Mouse (Mus musculus) stomach, embryonic 14.5 days (tissue): Measurements from ENCODE around the gene Cstl1. TPM values are rescaled to one million over a fixed set of nuclear protein-coding genes. Genes with fewer than 3 reads are reported as not detected.
A peak's percentile ranks its signal among the peaks of the same experiment; 100 is the strongest.
"Not testable (repeated sequence)": the region's sequence is repeated elsewhere in the genome, so short reads cannot be mapped to it uniquely, and the experiment has no call there.

Experiments used
- ATAC-seq: fragments of 200-750 bp; cut with Nextera tagmentation; 2 replicates; pipeline ENCODE4 v1.8.0; 2017; ENCODE audit warnings: low read depth, moderate TSS enrichment; ENCODE audit not compliant: insufficient number of reproducible peaks, insufficient read depth, low FRiP score
- H3K27ac ChIP-seq: fragments of 300-500 bp; sonication (generic); 2 replicates; pipeline ENCODE4 v1.5.1; 2014; ENCODE audit warnings: mild to moderate bottlenecking, low read length, moderate library complexity, mixed read lengths
- H3K27me3 ChIP-seq: fragments of 300-500 bp; sonication (generic); 2 replicates; pipeline ENCODE4 v1.6.1; 2014; ENCODE audit warnings: low read length, control low read depth, mixed read lengths; ENCODE audit not compliant: control insufficient read depth, insufficient read depth
- H3K36me3 ChIP-seq: fragments of 300-500 bp; sonication (generic); 2 replicates; pipeline ENCODE4 v1.6.1; 2014; ENCODE audit warnings: mild to moderate bottlenecking, control low read depth, low read length, moderate library complexity, mixed read lengths; ENCODE audit not compliant: control insufficient read depth, insufficient read depth
- H3K4me1 ChIP-seq: fragments of 300-500 bp; sonication (generic); 2 replicates; pipeline ENCODE4 v1.6.1; 2014; ENCODE audit warnings: low read length, control low read depth, mixed read lengths; ENCODE audit not compliant: control insufficient read depth, insufficient read depth
- H3K4me2 ChIP-seq: fragments of 300-500 bp; sonication (generic); replicated peaks from 2 replicates; pipeline ENCODE4 v1.6.1; 2014; ENCODE audit warnings: low read depth, low read length, control low read depth
- H3K4me3 ChIP-seq: fragments of 300-500 bp; sonication (generic); 2 replicates; pipeline ENCODE4 v1.5.1; 2014; ENCODE audit warnings: low read depth, low read length, control low read depth
- H3K9ac ChIP-seq: fragments of 300-500 bp; sonication (generic); replicated peaks from 2 replicates; pipeline ENCODE4 v1.6.1; 2014; ENCODE audit warnings: low read depth, mild to moderate bottlenecking, control low read depth, low read length, moderate library complexity, mixed read lengths
- H3K9me3 ChIP-seq: fragments of 300-500 bp; sonication (generic); 2 replicates; pipeline ENCODE4 v1.6.1; 2016; ENCODE audit warnings: low read depth, low read length, control low read depth; ENCODE audit not compliant: control insufficient read depth
- WGBS: fragments of 180-500 bp; shearing (Covaris S2); extraction: QIAGEN DNeasy Blood & Tissue Kit; methylation state at CpG from one replicate; pipeline ENCODE4 v1.1.7; 2014; 5-methylcytosine and 5-hydroxymethylcytosine counted together
- polyA plus RNA-seq: library from polyadenylated mRNA; unstranded; fragments of >200 nt; fragmentation: Nextera tagmentation; extraction: Ambion mirVana; gene quantifications from 2 replicates; pipeline ENCODE4 v1.2.1, GENCODE M21; 2014

Gene Cstl1
- polyA plus RNA-seq, 1 experiment from 2014 or later = not detected

- Histone ChIP-seq H3K27ac (no peak overlapping the region), H3K36me3 (no peaks in the 10 kb centered on the region), H3K9me3 (no peaks in the 10 kb centered on the region), H3K4me2 (no peak overlapping the region), H3K4me3 (no peak overlapping the region), H3K27me3 (no peaks in the 10 kb centered on the region), H3K4me1 (no peaks in the 10 kb centered on the region), H3K9ac (no peak overlapping the region)
- 81% methylated on average over 3 of the region's 3 CpGs for WGBS
- no peak for ATAC-seq
Observed at GRCm38 (mm10) chr2:148743001-148743400, 7.2 kb upstream of the Cstl1 start.

- Histone ChIP-seq H3K27ac (no peak overlapping the region), H3K27me3 (no peaks in the 10 kb centered on the region), H3K4me2 (no peak overlapping the region), H3K4me1 (no peaks in the 10 kb centered on the region), H3K9me3 (no peaks in the 10 kb centered on the region), H3K4me3 (no peak overlapping the region), H3K36me3 (no peaks in the 10 kb centered on the region), H3K9ac (no peak overlapping the region)
- 81% methylated on average over 3 of the region's 3 CpGs for WGBS
- no peak for ATAC-seq
Observed at GRCm38 (mm10) chr2:148743846-148744407, 6.2 kb upstream of the Cstl1 start.

- no peaks in the 10 kb centered on the region for H3K9me3 ChIP-seq
- no peaks in the 10 kb centered on the region for H3K27me3 ChIP-seq
- peak overlapping the region; percentile 35; the same call in 1 of the 2 replicates for H3K4me2 ChIP-seq
- no peak overlapping the region for H3K9ac ChIP-seq
- 17% methylated on average over 15 of the region's 15 CpGs for WGBS
- H3K36me3 ChIP-seq = no peaks in the 10 kb centered on the region
- peak; percentile 72; the same call in 1 of the 2 replicates for ATAC-seq
- H3K4me1 ChIP-seq = no peaks in the 10 kb centered on the region
- no peak overlapping the region for H3K4me3 ChIP-seq
- no peak overlapping the region for H3K27ac ChIP-seq
Observed at GRCm38 (mm10) chr2:148751893-148752813, 2.0 kb downstream of the Cstl1 start.

- H3K9ac ChIP-seq = no peak overlapping the region
- H3K4me1 ChIP-seq = no peaks in the 10 kb centered on the region
- no peak overlapping the region for H3K4me3 ChIP-seq
- H3K36me3 ChIP-seq = no peaks in the 10 kb centered on the region
- no peak overlapping the region for H3K27ac ChIP-seq
- H3K9me3 ChIP-seq = no peaks in the 10 kb centered on the region
- no peaks in the 10 kb centered on the region for H3K27me3 ChIP-seq
- no peak for ATAC-seq
- 64% methylated on average over 1 of the region's 1 CpGs for WGBS
- H3K4me2 ChIP-seq = no peak overlapping the region
Observed at GRCm38 (mm10) chr2:148754310-148754846, 4.2 kb downstream of the Cstl1 start.

GRCm38 (mm10) chr2:148763648-148764388 is 13.7 kb downstream of the Cstl1 start:
- 92% methylated on average over 1 of the region's 1 CpGs for WGBS
- Histone ChIP-seq H3K9ac (no peak overlapping the region), H3K9me3 (no peaks in the 10 kb centered on the region), H3K27me3 (no peaks in the 10 kb centered on the region), H3K4me2 (no peak overlapping the region), H3K4me3 (no peak overlapping the region), H3K27ac (no peak overlapping the region), H3K4me1 (no peaks in the 10 kb centered on the region), H3K36me3 (no peaks in the 10 kb centered on the region)
- ATAC-seq = no peak

GRCm38 (mm10) chr2:148771397-148771796 is 21.2 kb downstream of the Cstl1 start, which contains the start of gene Cst11:
Cst11 (minus strand) TSS chr2:148771497.
- not testable (repeated sequence) for H3K36me3 ChIP-seq, H3K4me3 ChIP-seq, H3K4me2 ChIP-seq, H3K27me3 ChIP-seq, ATAC-seq, H3K27ac ChIP-seq, H3K9ac ChIP-seq, H3K4me1 ChIP-seq, H3K9me3 ChIP-seq
- WGBS = 77% methylated on average over 4 of the region's 4 CpGs

GRCm38 (mm10) chr2:148781709-148782108 is 31.6 kb downstream of the Cstl1 start, which contains the start of gene 8030411F24Rik:
8030411F24Rik (plus strand) TSS chr2:148782009.
- H3K36me3 ChIP-seq = no peaks in the 10 kb centered on the region
- no peak within 1 kb of the TSS for H3K27ac ChIP-seq
- H3K4me2 ChIP-seq = no peak within 1 kb of the TSS
- H3K4me1 ChIP-seq = no peaks in the 10 kb centered on the region
- ATAC-seq = no peak
- H3K4me3 ChIP-seq = no peak within 1 kb of the TSS
- H3K9me3 ChIP-seq = no peaks in the 10 kb centered on the region
- 14% methylated on average over 1 of the region's 1 CpGs for WGBS
- H3K9ac ChIP-seq = no peak within 1 kb of the TSS
- H3K27me3 ChIP-seq = no peaks in the 10 kb centered on the region

GRCm38 (mm10) chr2:148789142-148789541 is 39.0 kb downstream of the Cstl1 start, which contains the start of gene Cst12:
Cst12 (plus strand) TSS chr2:148789361.
- ATAC-seq = no peak

More at GRCm38 (mm10) chr2:148789142-148789541, 39.0 kb downstream of the Cstl1 start, which contains the start of gene Cst12:
- no peaks in the 10 kb centered on the region for H3K4me1 ChIP-seq
- H3K36me3 ChIP-seq = no peaks in the 10 kb centered on the region
- H3K9ac ChIP-seq = no peak within 1 kb of the TSS
- no peaks in the 10 kb centered on the region for H3K9me3 ChIP-seq
- H3K27ac ChIP-seq = no peak within 1 kb of the TSS
- H3K4me3 ChIP-seq = no peak within 1 kb of the TSS
- no peak within 1 kb of the TSS for H3K4me2 ChIP-seq
- H3K27me3 ChIP-seq = no peaks in the 10 kb centered on the region
- WGBS = 88% methylated on average over 6 of the region's 6 CpGs
